Mouse (Mus musculus): ENCODE measurements around the gene Zswim4. TPM values are rescaled to one million over a fixed set of nuclear protein-coding genes. Genes with fewer than 3 reads are reported as not detected.

The Zswim4 gene
- total RNA-seq, 1 experiment from 2014 or later, result 32.3 TPM

DNA sequence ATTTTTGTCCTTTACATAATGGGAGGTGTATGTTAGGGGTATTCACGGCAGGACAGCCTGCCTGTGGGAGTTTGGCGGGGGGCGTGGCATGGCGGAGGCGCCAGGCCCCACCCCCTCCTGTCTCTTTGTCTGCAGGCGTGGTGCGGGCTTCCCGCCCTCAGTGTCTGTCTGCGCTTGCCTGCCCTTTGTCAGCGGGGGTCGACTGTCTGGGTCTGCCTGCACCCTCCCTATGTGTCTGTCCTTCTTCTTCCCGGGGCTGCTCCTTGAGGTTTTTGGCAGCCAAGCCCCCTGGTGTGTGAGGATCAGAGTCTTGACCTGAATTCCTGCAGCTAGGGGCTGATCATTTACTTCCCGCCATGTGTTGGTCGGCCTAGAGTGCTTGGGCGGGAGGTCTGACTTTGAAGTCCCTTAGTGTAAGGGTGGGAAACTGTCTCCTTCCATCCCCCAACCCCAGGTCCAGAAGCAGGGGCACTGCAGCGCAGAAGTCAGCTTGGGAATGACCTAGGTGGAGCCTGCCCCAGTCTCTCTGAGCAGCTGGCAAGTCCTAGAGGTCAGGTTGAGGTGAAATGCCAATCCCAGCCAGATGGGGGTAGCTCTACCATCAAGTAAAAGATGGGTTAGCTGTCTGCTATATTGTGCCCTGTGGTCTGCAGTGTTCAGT is 56.2 kb downstream of the Zswim4 start:
- DNase-seq, result peak; percentile 55

DNA sequence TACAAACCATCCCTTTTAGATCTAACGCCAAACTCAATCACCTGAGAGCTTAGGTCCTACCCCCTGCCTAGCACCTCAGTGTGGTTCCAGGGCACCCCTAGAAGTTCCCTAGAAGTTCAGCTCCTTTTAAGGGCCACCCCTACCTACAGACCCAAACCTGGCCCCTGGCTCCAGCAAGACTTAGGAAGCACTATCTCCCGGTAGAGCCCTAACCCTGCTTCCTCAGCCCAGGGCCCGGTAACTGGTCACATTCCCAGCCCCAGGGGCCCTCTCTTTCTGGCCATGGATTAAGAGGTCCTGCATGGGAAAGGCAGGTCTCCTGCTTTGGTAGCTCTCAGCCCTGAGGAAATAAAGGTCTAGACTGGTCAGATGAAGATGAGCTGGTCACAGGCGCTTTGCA is 56.9 kb downstream of the Zswim4 start:
- no peak for DNase-seq

DNA sequence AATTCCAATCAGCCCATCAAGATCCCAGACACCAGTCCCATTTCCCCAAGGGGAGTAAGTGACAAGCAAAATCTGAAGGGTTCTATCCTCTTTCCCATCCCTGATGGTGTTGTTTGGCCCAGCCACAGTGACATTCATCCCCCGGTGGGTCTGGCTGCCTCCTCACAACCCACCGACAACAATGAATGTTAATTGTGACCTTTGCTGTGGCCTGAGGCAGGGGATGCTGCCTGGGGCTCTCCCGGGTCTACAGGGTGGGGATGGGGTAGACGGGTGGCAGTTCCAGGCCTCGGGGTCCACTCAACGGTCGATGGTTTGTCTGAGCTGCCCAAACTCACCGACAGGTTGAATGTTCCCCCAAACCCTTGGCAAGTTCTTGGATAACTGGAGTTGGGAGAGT is 58.3 kb downstream of the Zswim4 start:
- DNase-seq, result no peak

DNA sequence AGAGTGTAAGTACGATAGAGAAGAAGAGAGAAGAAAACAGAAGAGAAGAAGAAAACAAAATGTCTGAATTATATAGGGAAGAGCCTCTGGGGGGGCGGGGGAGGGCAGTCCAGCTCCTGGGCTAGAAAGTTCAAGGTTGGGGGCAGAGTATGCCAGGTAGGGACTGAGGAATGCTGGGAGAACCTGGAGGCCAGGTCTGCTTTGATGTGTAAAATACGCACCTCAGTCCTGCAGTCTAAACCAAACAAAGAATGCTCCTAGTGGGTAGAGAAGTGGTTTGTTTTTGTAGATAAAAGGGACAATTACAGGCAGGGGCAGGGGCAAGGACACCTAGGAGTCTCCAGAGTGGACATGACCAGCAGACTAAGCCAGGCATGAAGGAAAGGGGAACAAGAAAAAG is 59.5 kb downstream of the Zswim4 start:
- no peak for DNase-seq

DNA sequence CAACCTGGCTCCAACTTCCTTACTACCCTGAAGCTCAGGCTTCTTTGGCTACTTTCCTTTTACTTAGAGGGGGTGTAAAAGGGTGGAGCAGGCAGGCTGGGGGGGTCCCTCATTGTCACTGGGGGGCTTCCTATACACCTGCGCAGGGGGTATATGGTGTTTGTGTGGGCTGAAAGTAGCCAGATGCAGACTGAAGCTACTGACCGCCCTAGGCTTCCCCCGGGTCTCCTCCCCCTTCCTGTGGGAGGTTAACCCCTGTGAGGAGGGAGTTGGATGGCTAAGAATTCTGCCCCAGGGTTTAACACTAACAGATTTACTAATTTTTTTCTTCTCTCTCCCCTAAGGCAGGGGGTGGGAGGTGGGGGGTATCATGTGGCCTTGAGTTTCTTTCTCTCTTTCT is 60.3 kb downstream of the Zswim4 start:
- no peak for DNase-seq

DNA sequence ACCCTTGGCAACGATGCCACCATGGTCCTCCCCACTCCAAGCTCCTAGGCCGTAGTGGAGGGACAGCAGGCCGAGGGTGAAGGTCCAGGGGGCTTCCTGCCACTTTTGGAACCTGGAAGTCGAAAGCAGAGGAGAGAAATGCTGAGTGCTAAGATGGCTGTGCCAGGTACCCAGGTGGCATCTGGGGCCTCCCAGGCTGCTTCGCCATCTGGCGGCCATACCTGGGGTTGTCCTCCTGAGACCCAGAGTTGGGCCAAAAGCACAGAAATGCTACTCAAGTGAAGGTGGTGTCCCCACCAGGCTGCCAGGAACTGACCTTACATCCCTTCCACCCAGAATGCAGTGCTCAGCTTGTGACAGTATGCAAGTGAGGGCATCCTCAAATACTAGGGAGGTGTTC is 63.0 kb downstream of the Zswim4 start:
- DNase-seq, result peak; percentile 28

DNA sequence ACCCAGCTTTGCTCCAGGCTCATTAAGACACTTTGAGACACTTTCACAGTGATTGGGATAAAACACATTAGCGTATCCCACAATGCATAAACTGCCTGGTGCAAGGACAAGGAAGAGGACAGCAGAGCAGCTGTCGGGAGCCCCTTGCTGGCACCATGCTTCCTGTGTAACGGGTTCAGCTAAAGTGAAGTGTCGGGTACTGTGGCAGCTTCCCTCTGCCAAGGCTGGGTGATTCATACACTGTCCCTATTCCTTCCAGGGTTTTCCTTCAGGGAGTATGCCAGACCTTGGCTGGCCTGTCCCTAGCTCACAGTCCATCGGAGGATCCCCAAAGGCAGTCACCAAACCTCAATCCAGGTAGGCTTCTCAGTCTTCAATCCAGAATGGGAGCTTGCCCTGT is 66.8 kb downstream of the Zswim4 start:
- peak; percentile 43 for DNase-seq

DNA sequence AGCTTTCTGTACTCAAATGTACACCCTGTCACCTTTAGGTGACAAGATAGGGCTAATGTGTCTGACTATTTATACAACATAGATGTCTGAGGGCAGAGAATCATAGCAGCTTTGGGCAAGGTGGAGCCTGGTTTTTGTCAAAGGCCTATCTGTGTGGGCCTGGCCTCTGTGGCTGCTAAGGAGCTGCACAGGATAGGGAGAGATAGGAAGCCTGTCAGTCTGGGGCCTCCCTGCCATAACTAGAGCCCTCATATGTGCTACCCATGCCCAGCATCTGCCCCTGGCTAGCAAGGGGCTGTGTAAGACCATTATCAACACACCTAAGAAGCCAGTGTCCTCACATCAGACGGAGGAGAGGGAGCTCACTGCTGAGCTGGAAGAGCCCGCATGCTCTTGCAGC is 69.2 kb downstream of the Zswim4 start:
- DNase-seq, result no peak

Small RNAs within 50 kb of the gene (microRNA-seq; reads per million reads assigned to microRNA genes)
- 1,590 to 2,332 reads per million in 2 experiments for gene Mir181c
- gene Mir181d, result 1,286 to 2,187 reads per million in 2 experiments
- 34,644 to 36,617 reads per million in 2 experiments for gene Mir23a
- 0 reads per million in 2 experiments for gene Mir24-2
- gene Mir27a, result 718 to 1,351 reads per million in 2 experiments
- 0 reads per million in 2 experiments for gene Mir3074-2

Other genes starting within 250 kb of the Zswim4 start
- 37.0 and 42.5 TPM in 2 replicates for gene Samd1, start 239.4 kb downstream of the Zswim4 start, total RNA-seq (2021)
- 0.56 and 0.83 TPM in 2 replicates for gene 1700067K01Rik, start 235.6 kb downstream of the Zswim4 start, total RNA-seq (2021)
- gene 2210011C24Rik, start 224.9 kb downstream of the Zswim4 start, total RNA-seq (2021), result not detected in 2 replicates
- 0.38 and 0.52 TPM in 2 replicates for gene Palm3, start 215.6 kb downstream of the Zswim4 start, total RNA-seq (2021)
- 2.3 and 12.2 TPM in 2 replicates for gene Il27ra, start 194.5 kb downstream of the Zswim4 start, total RNA-seq (2021)
- 0.64 TPM in 1 of 2 replicates, not detected in the other for gene Rln3, start 192.1 kb downstream of the Zswim4 start, total RNA-seq (2021)
- gene Gm10643, start 171.9 kb downstream of the Zswim4 start, total RNA-seq (2021), result 2.9 and 3.0 TPM in 2 replicates
- 15.2 and 17.3 TPM in 2 replicates for gene Rfx1, start 170.2 kb downstream of the Zswim4 start, total RNA-seq (2021)
- gene Dcaf15, start 132.3 kb downstream of the Zswim4 start, total RNA-seq (2021), result 16.5 and 21.0 TPM in 2 replicates
- gene Podnl1, start 111.1 kb downstream of the Zswim4 start, total RNA-seq (2021), result 0.44 and 1.1 TPM in 2 replicates
- gene Cc2d1a, start 89.1 kb downstream of the Zswim4 start, total RNA-seq (2021), result 23.8 and 31.0 TPM in 2 replicates
- gene 4930432K21Rik, start 89.0 kb downstream of the Zswim4 start, total RNA-seq (2021), result 0.49 and 0.82 TPM in 2 replicates
- gene Nanos3, start 51.8 kb downstream of the Zswim4 start, total RNA-seq (2021), result 0.67 and 1.2 TPM in 2 replicates
- 251 and 255 TPM in 2 replicates for gene D8Ertd738e, start 12.7 kb upstream of the Zswim4 start, total RNA-seq (2021)
- 25.0 and 35.5 TPM in 2 replicates for gene Mri1, start 20.3 kb upstream of the Zswim4 start, total RNA-seq (2021)
- gene Ccdc130, start 33.3 kb upstream of the Zswim4 start, total RNA-seq (2021), result 17.5 and 22.0 TPM in 2 replicates
- 4.5 and 10.4 TPM in 2 replicates for gene Cacna1a, start 151.4 kb upstream of the Zswim4 start, total RNA-seq (2021)

Data from adrenal gland, postnatal 14 days (tissue).